Mouse (Mus musculus) ES-E14 (cell line): ENCODE measurements at regions not wholly inside any gene's neighbourhood (a gene's known extent, or its start where the extent isn't known, plus 50 kb on each side); places are given as distances from the start of the nearest gene placed in this dataset.

ENCODE experiments used
- CHD2 ChIP-seq: IDR thresholded peaks from 2 replicates; pipeline ENCODE4 v1.6.1; 2014; ENCODE audit warnings: mild to moderate bottlenecking, low read depth, low read length, inconsistent platforms
- HCFC1 ChIP-seq: IDR thresholded peaks from 2 replicates; pipeline ENCODE4 v1.6.1; 2012; ENCODE audit warnings: low read length, inconsistent platforms, borderline replicate concordance; ENCODE audit not compliant: insufficient read depth
- MAFK ChIP-seq: IDR thresholded peaks from 2 replicates; pipeline ENCODE4 v1.6.1; 2014; ENCODE audit warnings: mild to moderate bottlenecking, low read depth, low read length, inconsistent platforms; ENCODE audit not compliant: insufficient read depth

GRCm38 (mm10) chr5:64621386-64621785 is 181.8 kb upstream of the Klf3 start:
- TF ChIP-seq MAFK (no peak), HCFC1 (no peak), CHD2 (no peak)
